Mouse (Mus musculus): ENCODE results near the gene Sectm1b.
A peak's percentile ranks its signal among the peaks of the same experiment; 100 is the strongest.

The Sectm1b gene

GRCm38 (mm10) chr11:121027259-121027658, 36.1 kb downstream of the Sectm1b start:
- no peak for DNase-seq (ENCODE audit: low spot score)

DNA sequence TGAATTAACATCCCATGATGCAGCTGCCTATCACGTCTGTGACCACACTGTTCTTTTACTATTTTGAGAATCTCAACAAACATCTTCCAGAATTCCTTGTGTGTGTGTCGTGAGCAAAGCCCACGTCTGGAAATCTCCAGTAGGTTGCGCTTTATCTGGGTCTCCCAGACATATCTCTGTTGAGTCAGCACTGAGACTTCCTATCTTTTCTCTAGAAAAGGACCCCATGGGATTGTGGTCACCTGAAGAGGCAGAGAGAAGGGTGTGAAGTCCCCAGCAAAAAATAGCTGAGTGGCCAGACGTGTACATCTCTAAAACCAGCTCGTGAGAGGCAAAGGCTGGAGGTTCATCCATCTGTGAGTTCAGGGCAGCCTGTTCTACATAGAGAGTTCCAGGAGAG, 39.2 kb downstream of the Sectm1b start:
- DNase-seq (ENCODE audit: low spot score): no peak

DNA sequence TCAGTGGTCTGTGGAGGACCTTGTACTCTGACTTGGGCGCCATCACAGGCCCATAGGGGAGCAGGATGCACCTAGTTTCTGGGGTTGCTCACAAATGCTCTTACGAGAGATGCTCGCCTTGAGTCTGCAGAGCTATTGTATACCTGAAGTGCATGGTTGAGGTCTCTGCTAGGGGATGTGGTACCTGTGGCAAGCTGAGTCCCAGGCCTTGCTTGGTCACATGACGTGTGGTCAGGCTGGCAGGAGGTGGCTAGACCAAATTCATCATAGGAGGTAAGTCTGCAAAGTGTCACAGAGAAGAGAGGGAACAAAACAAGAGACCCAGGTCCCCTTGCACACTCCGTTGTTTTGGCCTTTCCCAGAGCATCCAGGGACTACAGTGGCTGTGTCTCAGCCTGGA, 43.9 kb downstream of the Sectm1b start:
- DNase-seq (ENCODE audit: low spot score): no peak

- peak; percentile 78 for DNase-seq (ENCODE audit: low spot score)
Measured at GRCm38 (mm10) chr11:121017703-121018102, 45.7 kb downstream of the Sectm1b start.

GRCm38 (mm10) chr11:121015472-121015871, 47.9 kb downstream of the Sectm1b start:
- DNase-seq (ENCODE audit: low spot score): no peak

DNA sequence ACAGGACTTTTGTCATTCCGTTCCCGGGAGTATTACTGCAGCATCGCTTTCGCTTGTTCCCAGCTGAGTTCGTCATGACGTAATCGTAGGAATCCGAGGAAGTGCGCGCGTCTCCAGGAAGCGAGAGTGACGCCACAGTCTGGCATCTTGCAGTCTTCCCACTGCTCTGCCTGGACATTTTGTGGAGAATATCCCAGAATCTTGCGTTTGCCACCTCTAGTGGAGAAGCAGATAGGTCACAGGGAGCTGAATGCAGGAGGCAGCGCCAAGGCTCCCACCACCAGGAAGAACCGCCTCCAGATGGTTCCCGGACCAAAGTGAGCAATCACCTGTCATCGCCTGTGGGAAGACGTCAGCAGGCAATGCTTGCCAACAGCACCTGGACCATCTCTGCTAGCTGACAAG, 48.5 kb downstream of the Sectm1b start:
- peak; percentile 37 for DNase-seq (ENCODE audit: low spot score)

GRCm38 (mm10) chr11:121013656-121014055, 49.7 kb downstream of the Sectm1b start:
- DNase-seq (ENCODE audit: low spot score): no peak

DNA sequence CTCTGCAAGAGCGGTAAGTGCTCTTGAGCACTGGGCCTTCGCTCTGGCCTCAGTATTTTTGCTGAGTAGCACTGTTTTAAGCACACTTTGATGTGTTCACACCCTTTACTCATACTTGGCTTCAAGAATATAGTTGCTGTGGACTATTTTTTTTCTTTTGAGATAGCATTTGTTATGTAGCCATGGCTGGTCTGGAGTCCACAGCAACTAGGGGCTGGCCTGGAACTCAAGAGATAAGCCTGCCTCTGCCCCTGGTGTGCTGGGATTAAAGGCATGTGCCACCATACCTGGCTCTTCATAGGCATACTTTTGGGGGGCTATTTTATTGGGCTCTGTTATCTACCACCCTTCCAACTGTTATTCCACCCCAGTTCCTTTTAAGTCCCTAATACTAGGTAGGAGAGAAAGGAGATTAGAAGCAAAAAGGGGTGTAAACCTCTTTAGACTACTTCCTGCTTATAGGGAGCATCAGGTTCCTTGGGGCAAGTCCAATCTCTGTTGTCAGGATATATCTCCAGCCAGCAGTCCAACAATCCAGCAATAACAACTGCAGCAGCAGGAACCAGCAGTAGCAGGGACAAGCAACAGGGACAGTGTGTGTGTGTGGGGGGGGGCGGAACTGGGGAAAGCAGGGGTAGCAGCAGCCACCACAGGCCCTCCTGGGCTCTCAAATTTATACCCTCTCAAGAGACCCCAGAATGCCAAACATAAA, 53.2 kb downstream of the Sectm1b start:
- no peak for DNase-seq (ENCODE audit: low spot score)

- no peak for DNase-seq (ENCODE audit: low spot score)
Measured at GRCm38 (mm10) chr11:121006184-121006583, 57.2 kb downstream of the Sectm1b start.

DNA sequence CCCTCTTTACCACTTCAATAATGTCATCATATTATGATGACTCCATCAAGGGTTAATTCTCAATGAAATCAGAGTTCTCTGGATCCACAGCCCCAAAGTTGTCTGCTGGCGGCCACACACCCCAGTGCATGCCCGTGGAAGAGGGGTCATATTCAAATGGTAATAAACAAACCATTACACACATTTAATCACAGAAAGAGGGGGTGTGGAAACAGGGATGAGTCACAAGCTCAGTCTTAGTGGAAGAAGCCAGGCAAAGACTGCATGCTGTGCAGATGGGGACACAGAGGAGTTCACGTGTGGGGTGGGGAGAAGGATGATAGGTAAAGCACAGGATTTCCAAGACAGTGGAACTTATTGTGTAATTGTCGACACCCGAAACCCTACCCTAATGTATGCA, 59.1 kb downstream of the Sectm1b start:
- DNase-seq (ENCODE audit: low spot score): no peak
